Mouse (Mus musculus) lung, postnatal 0 days (tissue): ENCODE measurements around the gene Poldip2.

ENCODE experiments used
- CTCF ChIP-seq: IDR thresholded peaks from 2 replicates; pipeline ENCODE4 v1.5.1; 2016; ENCODE audit warnings: antibody characterized with exemption, mild to moderate bottlenecking
- EP300 ChIP-seq: IDR thresholded peaks from 2 replicates; pipeline ENCODE4 v1.6.1; 2016; ENCODE audit warnings: antibody characterized with exemption, mild to moderate bottlenecking, control low read depth

- no peak for TF ChIP-seq CTCF
- no peak for TF ChIP-seq EP300
These were observed 13.0 kb upstream of the Poldip2 start, which contains the start of gene Vtn for GRCm38 (mm10) chr11:78499004-78499403.
